19 mouse cellular contexts compared by ENCODE assay signal in genomic region chr9:15954338-15954704, GRCm38 (mm10).
"Had no signal": no experiment of that assay in that cellular context is flagged by ENCODE, and none has a peak within 500 bp of the region (broad histone marks: within the 10 kb centered on the region; RNA-seq: fewer than 3 reads in every experiment).

No protein-coding gene starts in this region.

- H3K27ac ChIP-seq: embryonic facial prominence, embryonic 10.5 days; embryonic facial prominence, embryonic 12.5 days; embryonic facial prominence, embryonic 13.5 days; embryonic facial prominence, embryonic 15.5 days; forebrain, embryonic 10.5 days; forebrain, embryonic 12.5 days; forebrain, embryonic 13.5 days; forebrain, embryonic 15.5 days; gastrocnemius, adult 2 months; heart, adult 2 months; heart, embryonic 10.5 days had no signal

- H3K9ac ChIP-seq: embryonic facial prominence, embryonic 12.5 days; embryonic facial prominence, embryonic 13.5 days; embryonic facial prominence, embryonic 15.5 days; forebrain, embryonic 12.5 days; forebrain, embryonic 13.5 days; forebrain, embryonic 15.5 days; forebrain, postnatal 0 days had no signal

- H3K27me3 ChIP-seq: embryonic facial prominence, embryonic 12.5 days; embryonic facial prominence, embryonic 13.5 days; embryonic facial prominence, embryonic 15.5 days; forebrain, embryonic 12.5 days; forebrain, embryonic 13.5 days; forebrain, embryonic 15.5 days had no signal

- H3K4me1 ChIP-seq: embryonic facial prominence, embryonic 12.5 days; embryonic facial prominence, embryonic 13.5 days; embryonic facial prominence, embryonic 15.5 days; heart, embryonic 10.5 days had no signal

- DNase-seq: cerebellum, adult 9-10 months; cerebellum, adult 9-11 months; cerebellum, postnatal 36 days; embryo, embryonic 11 days; forebrain, postnatal 0 days; gastrocnemius, adult 2 months; gastrocnemius, postnatal 14 days; gastrocnemius, postnatal 36 days; heart, adult 2 months had no signal

- H3K4me3 ChIP-seq: embryonic facial prominence, embryonic 10.5 days; embryonic facial prominence, embryonic 12.5 days; embryonic facial prominence, embryonic 13.5 days; embryonic facial prominence, embryonic 15.5 days; erythroblast, embryonic 14.5 days; forebrain, embryonic 10.5 days; forebrain, embryonic 12.5 days; forebrain, embryonic 13.5 days; forebrain, embryonic 15.5 days; gastrocnemius, adult 2 months; heart, adult 2 months; heart, embryonic 10.5 days had no signal

- H3K9me3 ChIP-seq: embryonic facial prominence, embryonic 10.5 days; embryonic facial prominence, embryonic 12.5 days; embryonic facial prominence, embryonic 13.5 days; embryonic facial prominence, embryonic 15.5 days; forebrain, embryonic 10.5 days; forebrain, embryonic 12.5 days; forebrain, embryonic 13.5 days; forebrain, embryonic 15.5 days; heart, embryonic 10.5 days had no signal

- H3K36me3 ChIP-seq: embryonic facial prominence, embryonic 10.5 days; embryonic facial prominence, embryonic 12.5 days; embryonic facial prominence, embryonic 13.5 days; embryonic facial prominence, embryonic 15.5 days; forebrain, embryonic 15.5 days; heart, embryonic 10.5 days had no signal
